Mouse (Mus musculus): ENCODE results near the gene Gramd4. TPM values are rescaled to one million over a fixed set of nuclear protein-coding genes. Genes with fewer than 3 reads are reported as not detected.
"Not testable (repeated sequence)": the region's sequence is repeated elsewhere in the genome, so short reads cannot be mapped to it uniquely, and the experiment has no call there.

Gramd4 gene
- total RNA-seq, 2 experiments from 2014 or later = 11.4 to 11.5 TPM

- DNase-seq = no peak
Measured at GRCm38 (mm10) chr15:86091201-86091997, 33.9 kb downstream of the Gramd4 start.

DNA sequence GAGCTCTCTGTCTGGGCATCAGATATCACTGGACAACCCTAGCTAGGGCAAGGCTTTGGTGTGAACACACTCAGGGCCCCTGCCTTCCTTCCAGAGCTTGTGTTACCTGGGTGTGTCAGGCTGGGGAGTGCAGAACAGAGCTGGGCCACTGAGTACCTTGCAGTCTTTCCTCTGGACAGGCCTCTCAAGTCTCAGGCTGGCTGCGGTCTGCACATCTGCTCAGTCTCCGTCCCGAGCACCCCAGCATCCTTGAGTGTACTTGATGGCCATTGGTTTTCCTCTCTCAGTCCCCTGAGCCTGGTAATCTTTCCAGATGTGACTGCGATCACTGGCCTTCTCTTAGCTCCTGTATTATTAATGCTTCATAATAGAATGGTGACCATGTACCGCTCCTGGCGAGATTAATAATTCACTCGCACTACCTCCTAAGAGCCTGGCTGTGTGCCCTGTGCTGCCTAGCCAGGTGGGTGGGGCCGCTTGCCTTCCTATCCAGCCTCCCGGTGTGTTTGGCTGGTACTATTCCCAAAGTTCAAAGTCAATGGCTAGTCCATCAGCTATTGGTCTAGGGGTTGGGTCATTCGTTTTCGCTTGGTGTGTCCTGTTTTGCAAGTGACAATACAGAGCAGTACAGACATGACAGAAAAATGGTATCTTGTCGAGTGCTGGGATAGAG, 34.6 kb downstream of the Gramd4 start:
- no peak for DNase-seq

DNA sequence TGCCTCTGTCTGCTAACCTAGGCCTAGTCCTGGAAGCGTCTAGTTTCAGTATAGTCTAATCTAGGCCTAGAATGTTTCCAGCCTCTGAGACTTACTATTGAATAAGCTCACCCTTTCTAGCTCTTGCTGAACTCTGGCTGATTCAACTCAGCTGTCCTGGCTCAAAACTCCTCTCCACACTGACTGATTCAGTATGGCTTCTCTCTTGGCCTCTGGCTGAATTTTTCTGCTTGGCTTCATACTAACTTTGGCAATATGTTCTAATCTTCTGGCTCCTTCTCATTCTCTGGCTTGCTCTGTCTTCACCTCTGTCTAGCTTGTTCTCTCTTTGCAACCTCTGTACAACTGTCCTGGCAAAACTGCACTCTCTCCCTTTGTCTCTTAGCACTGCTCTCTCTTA, 35.7 kb downstream of the Gramd4 start:
- no peak for DNase-seq

- no peak for DNase-seq
Measured at GRCm38 (mm10) chr15:86094324-86095121, 37.0 kb downstream of the Gramd4 start.

DNA sequence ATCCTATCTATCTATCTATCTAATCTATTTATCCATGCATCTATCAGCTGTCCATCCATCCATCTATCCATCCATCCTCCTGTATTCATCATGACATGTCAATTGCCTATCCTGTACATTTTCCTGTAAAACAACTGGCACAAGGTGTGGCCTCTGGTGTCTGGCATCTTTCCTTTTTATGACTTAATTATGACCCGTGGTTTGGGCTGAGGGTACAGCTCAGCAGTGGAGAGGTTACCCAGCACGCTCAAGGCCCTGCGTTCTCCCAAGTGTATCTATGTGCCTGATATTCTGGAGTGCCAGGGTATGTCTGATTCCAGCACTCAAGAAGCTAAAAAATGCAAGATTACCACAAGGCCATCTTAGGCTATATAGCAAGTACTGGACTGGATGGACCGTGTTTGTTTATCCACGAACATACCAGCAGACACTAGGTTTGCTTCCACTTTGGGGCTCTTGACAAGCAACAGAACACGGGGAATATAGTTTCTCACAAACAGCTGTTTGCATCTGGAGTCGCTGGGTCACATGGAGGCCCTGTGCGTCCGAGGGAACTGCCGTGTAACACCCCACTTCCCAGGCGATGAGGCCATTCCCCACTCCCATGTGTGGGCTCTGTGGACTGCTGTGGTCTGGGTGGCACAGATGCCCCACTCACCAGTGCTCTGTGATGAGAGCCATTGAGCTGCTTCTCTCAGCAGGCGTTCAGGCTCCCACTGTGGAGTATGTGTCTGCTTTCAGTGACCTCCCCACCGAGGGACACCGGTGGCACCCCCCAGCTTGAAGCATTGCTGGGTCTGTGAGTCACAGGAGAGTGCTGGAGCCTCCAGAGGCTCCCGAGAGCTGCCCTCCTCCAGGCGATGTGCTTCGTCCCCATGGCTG, 38.5 kb downstream of the Gramd4 start:
- no peak for DNase-seq

DNA sequence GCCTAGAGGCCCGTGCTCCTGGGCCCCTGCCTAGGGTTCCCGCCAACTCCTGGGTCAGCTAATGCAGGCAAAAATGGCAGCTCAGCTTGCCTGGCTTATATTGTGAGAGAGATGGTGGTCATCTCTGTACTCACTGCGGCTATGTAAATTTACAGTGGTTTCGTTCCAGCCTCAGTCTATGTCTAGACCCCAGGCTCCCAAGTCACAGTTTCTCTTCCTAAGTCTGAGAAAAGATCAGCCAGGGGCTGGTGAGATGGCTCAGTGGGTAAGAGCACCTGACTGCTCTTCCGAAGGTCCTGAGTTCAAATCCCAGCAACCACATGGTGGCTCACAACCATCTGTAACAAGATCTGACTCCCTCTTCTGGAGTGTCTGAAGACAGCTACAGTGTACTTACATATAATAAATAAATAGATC, 39.1 kb downstream of the Gramd4 start:
- not testable (repeated sequence) for DNase-seq

DNA sequence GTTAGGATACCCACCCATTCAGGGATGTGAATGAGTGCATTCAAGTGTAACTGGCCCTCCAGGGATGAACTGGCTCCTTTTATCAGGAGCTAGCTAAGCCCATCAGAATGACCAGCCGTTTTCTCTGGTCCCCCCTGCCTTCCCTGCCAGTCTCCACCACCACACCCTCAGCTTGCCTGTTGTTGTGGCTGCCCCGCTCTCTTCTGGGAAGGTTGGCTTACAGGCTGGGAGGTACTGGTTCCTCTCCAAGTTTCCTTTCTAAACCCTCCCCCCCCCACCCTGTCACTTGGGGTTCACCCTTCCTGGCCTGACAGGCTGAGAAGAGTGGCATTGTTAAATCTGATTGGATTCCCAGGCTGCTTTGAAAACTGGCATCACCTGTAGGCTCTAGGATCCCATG, 40.4 kb downstream of the Gramd4 start:
- DNase-seq = no peak

DNA sequence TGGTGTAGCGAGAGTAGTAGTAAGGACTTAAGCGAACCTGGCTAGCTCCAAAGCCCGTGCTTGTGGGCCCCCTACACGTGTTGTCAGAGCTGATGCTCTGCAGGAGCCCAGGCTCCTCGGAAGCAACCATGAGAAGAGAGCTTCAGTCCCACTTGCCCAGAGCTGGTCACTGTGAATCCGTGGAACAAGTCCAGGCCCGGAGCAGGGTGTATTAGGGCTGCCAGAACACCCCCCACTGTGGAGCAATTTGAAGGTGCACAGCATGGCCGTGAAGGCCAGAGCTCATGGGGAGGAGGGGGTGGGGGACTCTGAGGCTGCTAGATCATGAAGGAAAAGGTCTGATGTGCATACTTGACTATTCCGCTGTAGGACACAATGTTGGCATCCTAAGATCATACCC, 44.1 kb downstream of the Gramd4 start:
- DNase-seq = no peak

DNA sequence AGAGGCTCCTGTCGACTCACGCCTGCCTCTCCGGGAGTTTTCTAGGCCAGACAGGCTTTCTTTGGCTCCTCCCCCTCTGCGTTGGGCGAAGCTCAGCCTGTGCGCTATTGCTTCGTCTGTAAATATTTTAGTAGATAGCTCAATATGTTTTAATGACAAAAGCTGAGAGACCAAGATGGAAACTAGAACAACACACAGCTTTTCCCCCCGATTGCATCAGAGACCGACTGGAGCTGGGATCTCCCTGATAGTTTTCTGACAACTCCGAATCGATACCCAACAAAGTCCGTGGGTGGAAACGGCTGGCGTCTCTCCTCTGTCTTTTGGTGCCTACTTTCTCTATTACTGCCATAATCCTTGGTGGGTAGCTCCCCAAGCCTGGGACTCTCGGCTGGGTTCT, 44.8 kb downstream of the Gramd4 start:
- no peak for DNase-seq

DNA sequence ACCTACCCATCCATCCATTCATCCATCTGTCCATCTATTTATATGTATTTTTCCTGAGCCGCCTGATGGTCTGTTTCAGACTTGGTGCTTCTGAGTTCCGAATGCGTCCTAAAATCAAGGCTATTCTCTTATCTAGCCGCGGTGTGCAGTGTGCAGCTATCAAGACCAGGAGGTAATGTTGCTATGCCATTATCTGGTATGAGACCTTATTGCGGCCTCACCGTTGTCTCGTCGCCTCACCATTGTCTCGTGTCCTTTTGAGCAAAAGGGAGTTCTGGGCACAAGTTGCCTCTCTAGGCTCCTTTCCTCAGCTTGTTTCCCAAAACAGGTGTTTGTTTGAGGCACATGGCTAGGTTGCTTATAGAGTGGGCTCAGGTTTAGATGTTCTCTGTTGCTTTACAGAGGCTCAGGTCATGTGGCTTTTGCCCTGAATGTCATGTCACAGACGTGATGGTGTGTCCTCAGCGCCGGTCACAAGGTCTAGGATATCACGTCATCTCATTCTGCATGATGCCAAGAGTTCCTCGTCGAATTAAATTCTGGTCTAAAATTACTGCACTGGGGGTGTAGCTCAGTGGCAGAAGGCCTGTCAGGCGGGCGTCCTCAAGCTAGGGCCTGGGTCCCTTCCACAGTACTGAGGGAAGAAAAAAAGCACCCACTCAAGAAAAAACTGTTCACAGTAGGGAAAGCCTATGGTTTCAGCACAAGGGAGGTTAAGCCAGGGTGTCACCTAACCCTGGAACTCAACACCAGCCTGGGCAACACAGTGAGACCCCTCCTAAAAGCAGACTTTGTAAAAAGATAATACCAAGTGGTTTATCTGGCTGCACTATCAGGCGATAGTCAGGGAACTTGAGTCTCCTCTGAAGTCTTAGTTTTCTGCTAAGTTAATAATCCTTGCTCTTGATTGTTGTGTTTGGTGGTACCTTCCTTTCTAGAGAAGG, 47.2 kb downstream of the Gramd4 start:
- no peak for DNase-seq

DNA sequence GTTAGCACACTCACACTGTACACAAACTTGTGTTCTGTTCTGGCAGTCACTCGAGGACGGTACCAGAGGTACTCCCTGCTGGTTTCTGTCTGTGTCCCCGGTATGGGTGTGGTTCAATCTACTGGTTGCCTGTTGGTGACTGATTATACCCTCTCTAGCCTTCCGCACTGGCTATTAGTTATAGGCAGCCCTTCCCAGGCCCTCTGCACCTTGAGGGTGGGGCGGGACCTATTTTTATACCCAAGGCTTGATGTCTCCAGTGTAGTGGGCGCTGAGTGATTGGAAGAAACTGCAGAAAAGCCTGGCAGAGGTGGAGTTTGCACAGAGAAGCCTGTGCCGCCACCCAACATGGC, 47.8 kb downstream of the Gramd4 start:
- no peak for DNase-seq

DNA sequence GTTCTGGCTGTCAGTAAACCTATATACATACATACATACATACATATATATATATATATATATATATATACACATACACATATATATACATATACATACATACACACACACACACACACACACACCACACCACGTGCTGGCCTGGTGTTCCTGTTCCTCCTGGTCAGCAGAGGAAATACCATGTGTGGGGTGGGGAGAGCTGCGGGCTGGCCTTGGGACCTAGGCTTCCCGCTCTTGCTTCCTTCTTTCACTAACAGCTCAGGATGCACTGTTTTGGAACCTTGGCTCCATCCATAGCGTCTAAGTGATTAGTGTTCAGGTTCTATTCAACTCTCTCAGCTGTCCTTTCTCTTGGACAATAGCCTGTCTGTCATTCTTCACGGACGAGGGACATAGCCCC, 48.3 kb downstream of the Gramd4 start:
- DNase-seq = no peak

DNA sequence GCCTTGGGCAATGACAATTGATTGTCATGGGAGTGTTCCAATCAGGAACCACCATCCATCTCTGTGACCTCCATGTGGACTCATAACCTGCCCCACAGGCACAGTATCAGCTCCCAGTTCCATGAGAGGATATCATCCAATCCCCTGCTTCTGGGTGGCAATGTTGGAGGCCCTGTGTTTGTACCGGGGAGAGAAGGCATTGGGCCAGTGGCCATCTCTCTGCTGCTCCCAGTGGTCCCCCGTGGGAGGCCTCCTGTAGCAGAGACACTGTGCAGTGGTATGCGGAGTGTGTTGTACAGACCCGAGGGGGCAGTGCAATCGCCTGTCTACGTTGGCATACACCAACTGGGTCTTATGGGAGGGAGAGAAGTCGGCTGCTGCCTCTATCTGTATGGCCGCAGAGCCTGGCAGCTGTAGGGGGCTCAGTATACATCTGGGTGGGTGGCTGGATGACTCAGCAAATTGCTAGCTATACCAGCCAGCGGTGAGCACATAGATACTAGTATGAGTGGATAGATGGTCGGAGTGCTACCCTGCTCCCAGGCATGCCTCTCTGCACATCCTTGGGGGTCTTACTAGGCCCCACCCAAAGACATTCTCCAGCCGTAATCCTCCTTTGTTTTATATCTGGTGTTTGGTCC, 50.5 kb downstream of the Gramd4 start:
- no peak for DNase-seq

GRCm38 (mm10) chr15:86109245-86109644, 51.8 kb downstream of the Gramd4 start:
- no peak for DNase-seq

- DNase-seq = no peak
Measured at GRCm38 (mm10) chr15:86109650-86110211, 52.2 kb downstream of the Gramd4 start.

- no peak for DNase-seq
Measured at GRCm38 (mm10) chr15:86110361-86111103, 53.0 kb downstream of the Gramd4 start.

GRCm38 (mm10) chr15:86112707-86113341, 55.3 kb downstream of the Gramd4 start:
- no peak for DNase-seq

GRCm38 (mm10) chr15:86113342-86113710, 55.8 kb downstream of the Gramd4 start:
- DNase-seq = no peak

DNA sequence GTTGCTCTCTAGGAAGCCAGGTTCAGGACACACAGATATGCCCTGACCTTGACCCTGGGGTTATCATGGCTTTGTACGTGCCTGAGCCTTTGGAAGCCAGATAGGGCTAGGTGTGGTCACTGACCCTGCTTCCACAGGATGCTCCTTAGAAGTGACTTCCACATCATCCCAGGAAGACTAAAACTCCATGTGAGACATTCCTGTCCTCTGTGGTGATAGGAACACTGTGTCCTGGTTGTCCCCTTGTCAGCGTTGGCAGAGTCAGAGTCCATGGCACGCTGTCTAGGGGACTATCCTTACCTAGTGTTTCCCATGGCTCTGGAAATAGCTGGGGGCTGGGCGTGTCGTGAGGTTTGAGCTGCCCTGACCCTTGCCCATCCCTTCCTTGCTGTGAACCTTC, 58.9 kb downstream of the Gramd4 start:
- DNase-seq = no peak
